Mouse (Mus musculus) limb, embryonic 14.5 days (tissue): Measurements from ENCODE around the gene Elp4. TPM values are rescaled to one million over a fixed set of nuclear protein-coding genes. Genes with fewer than 3 reads are reported as not detected.

ENCODE experiments used
- ATAC-seq: fragments of 200-750 bp; cut with Nextera tagmentation; 2 replicates; pipeline ENCODE4 v1.8.0; 2017; ENCODE audit warnings: low read depth, moderate number of reproducible peaks, moderate TSS enrichment; ENCODE audit not compliant: low FRiP score
- DNase-seq: peaks from one replicate; pipeline ENCODE4 v3.0.0-alpha.2; 2015; ENCODE audit warnings: low spot score
- H3K27ac ChIP-seq: fragments of 300-500 bp; sonication (generic); replicated peaks from 2 replicates; pipeline ENCODE4 v1.5.1; 2014; ENCODE audit warnings: low read depth, mild to moderate bottlenecking, low read length, moderate library complexity, mixed read lengths
- H3K27me3 ChIP-seq: fragments of 300-500 bp; sonication (generic); 2 replicates; pipeline ENCODE4 v1.6.1; 2014; ENCODE audit warnings: low read length, mixed read lengths; ENCODE audit not compliant: control insufficient read depth, insufficient read depth
- H3K36me3 ChIP-seq: fragments of 300-500 bp; sonication (generic); 2 replicates; pipeline ENCODE4 v1.6.1; 2014; ENCODE audit warnings: mild to moderate bottlenecking, low read length, moderate library complexity, mixed read lengths; ENCODE audit not compliant: control insufficient read depth, insufficient read depth
- H3K4me1 ChIP-seq: fragments of 300-500 bp; sonication (generic); 2 replicates; pipeline ENCODE4 v1.6.1; 2014; ENCODE audit warnings: antibody characterized with exemption, low read length, mixed read lengths; ENCODE audit not compliant: control insufficient read depth, insufficient read depth
- H3K4me2 ChIP-seq: fragments of 300-500 bp; sonication (generic); replicated peaks from 2 replicates; pipeline ENCODE4 v1.6.1; 2014; ENCODE audit warnings: low read depth, mild to moderate bottlenecking, low read length, moderate library complexity; ENCODE audit not compliant: severe bottlenecking
- H3K4me3 ChIP-seq: fragments of 300-500 bp; sonication (generic); replicated peaks from 2 replicates; pipeline ENCODE4 v1.5.1; 2014; ENCODE audit warnings: low read length
- H3K9ac ChIP-seq: fragments of 300-500 bp; sonication (generic); 2 replicates; pipeline ENCODE4 v1.6.1; 2014; ENCODE audit warnings: mild to moderate bottlenecking, low read depth, low read length, moderate library complexity; ENCODE audit not compliant: severe bottlenecking
- H3K9me3 ChIP-seq: fragments of 300-500 bp; sonication (generic); 2 replicates; pipeline ENCODE4 v1.6.1; 2016; ENCODE audit warnings: low read length; ENCODE audit not compliant: control insufficient read depth
- POLR2A ChIP-seq: fragments of 200-500 bp; IDR thresholded peaks from 2 replicates; pipeline ENCODE4 v1.8.0; 2012; ENCODE audit warnings: inconsistent platforms, mild to moderate bottlenecking, moderate library complexity, borderline replicate concordance; ENCODE audit not compliant: insufficient read depth, insufficient read length; ENCODE audit errors: extremely low read depth
- WGBS: fragments of 180-500 bp; shearing (Covaris S2); extraction: QIAGEN DNeasy Blood & Tissue Kit; methylation state at CpG from one replicate; pipeline ENCODE4 v1.1.7; 2014; 5-methylcytosine and 5-hydroxymethylcytosine counted together
- polyA plus RNA-seq, 2 experiments: library from polyadenylated mRNA; depleted of rRNA in 1 of 2; stranded (reverse) in 1 of 2; unstranded in 1 of 2; fragments of >200 nt; fragmentation: Nextera tagmentation in 1 of 2; extraction: Ambion mirVana in 1 of 2; gene quantifications; 2 replicates each; pipeline versions ENCODE4 v1.2.1 to v1.2.3; 2012 to 2014

The Elp4 gene
- polyA plus RNA-seq, 2 experiments: 12.5 to 31.2 TPM

GRCm38 (mm10) chr2:105817965-105818364, 86.4 kb downstream of the Elp4 start:
- no peak for TF ChIP-seq POLR2A
- Histone ChIP-seq H3K4me1 (no peaks in the 10 kb centered on the region), H3K27me3 (no peaks in the 10 kb centered on the region), H3K9me3 (no peaks in the 10 kb centered on the region), H3K9ac (no peak overlapping the region), H3K4me2 (no peak overlapping the region), H3K4me3 (no peak overlapping the region), H3K36me3 (no peaks in the 10 kb centered on the region), H3K27ac (no peak overlapping the region)
- DNase-seq (no peak), ATAC-seq (no peak)
- WGBS: 87% methylated on average over 1 of the region's 1 CpGs

DNA sequence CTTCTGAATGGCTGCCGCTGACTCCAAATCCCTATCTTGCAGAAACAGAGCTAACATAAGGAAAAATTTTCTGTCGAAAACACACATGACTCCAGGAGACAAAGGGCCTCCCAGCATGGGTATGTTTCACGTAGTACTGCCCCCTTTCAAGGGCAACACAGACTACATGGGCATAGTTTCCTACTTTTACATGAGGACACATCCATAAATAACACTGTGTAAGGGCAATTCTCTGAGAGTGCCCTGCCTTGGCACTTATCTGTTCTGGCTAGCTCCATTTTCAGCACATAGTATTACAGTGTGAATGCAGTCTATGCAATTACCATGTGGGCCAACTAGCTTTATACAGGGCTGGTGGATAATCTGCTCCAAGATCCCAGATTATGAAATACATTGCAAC, 89.2 kb downstream of the Elp4 start:
- 90% methylated on average over 3 of the region's 3 CpGs for WGBS
- DNase-seq: no peak
- no peaks in the 10 kb centered on the region for H3K27me3 ChIP-seq

DNA sequence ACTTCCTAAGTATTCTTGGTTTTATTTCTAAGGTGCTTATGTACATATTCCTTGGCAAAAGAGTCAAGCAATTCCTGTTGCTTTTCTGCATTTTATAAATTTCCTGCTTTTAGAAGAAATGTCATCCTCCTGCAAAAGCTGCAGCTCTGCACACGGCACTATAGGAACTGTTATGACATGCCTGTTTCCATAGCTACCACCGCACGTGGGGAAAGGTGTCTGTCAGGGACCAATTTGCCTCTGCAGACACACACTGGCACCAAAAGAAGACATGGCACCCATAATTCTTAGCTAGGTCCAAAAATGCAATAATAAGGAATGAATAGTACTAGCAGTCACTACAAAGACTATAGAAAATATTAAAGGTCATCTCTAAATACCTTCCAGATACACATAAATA, 91.3 kb downstream of the Elp4 start:
- no peaks in the 10 kb centered on the region for H3K4me1 ChIP-seq
- ATAC-seq (no peak), DNase-seq (no peak)
- TF ChIP-seq POLR2A: no peak
- WGBS: 62% methylated on average over 3 of the region's 3 CpGs
- no peaks in the 10 kb centered on the region for H3K9me3 ChIP-seq
- H3K36me3 ChIP-seq: no peaks in the 10 kb centered on the region
- no peak overlapping the region for H3K27ac ChIP-seq
- no peaks in the 10 kb centered on the region for H3K27me3 ChIP-seq
- no peak overlapping the region for H3K4me2 ChIP-seq
- H3K4me3 ChIP-seq: no peak overlapping the region
- H3K9ac ChIP-seq: no peak overlapping the region

More for the DNA sequence above, 89.2 kb downstream of the Elp4 start:
- no peaks in the 10 kb centered on the region for H3K4me1 ChIP-seq
- no peak overlapping the region for H3K9ac ChIP-seq
- no peak for TF ChIP-seq POLR2A
- ATAC-seq: no peak
- H3K4me3 ChIP-seq: no peak overlapping the region
- H3K4me2 ChIP-seq: no peak overlapping the region
- no peaks in the 10 kb centered on the region for H3K9me3 ChIP-seq
- H3K36me3 ChIP-seq: no peaks in the 10 kb centered on the region
- H3K27ac ChIP-seq: no peak overlapping the region

GRCm38 (mm10) chr2:105810286-105810685, 94.1 kb downstream of the Elp4 start:
- H3K4me1 ChIP-seq: no peaks in the 10 kb centered on the region
- no peaks in the 10 kb centered on the region for H3K9me3 ChIP-seq
- DNase-seq (no peak), ATAC-seq (no peak)
- no peak for TF ChIP-seq POLR2A
- H3K27me3 ChIP-seq: no peaks in the 10 kb centered on the region
- H3K4me3 ChIP-seq: no peak overlapping the region
- no peak overlapping the region for H3K27ac ChIP-seq
- H3K9ac ChIP-seq: no peak overlapping the region
- 80% methylated on average over 2 of the region's 2 CpGs for WGBS
- H3K4me2 ChIP-seq: no peak overlapping the region
- no peaks in the 10 kb centered on the region for H3K36me3 ChIP-seq

GRCm38 (mm10) chr2:105806571-105806970, 97.8 kb downstream of the Elp4 start:
- WGBS: 88% methylated on average over 2 of the region's 2 CpGs
- no peak overlapping the region for H3K4me2 ChIP-seq
- ATAC-seq: no peak

GRCm38 (mm10) chr2:105806047-105806446, 98.3 kb downstream of the Elp4 start:
- Histone ChIP-seq H3K4me3 (no peak overlapping the region), H3K4me2 (no peak overlapping the region), H3K9ac (no peak overlapping the region), H3K27ac (no peak overlapping the region), H3K9me3 (no peaks in the 10 kb centered on the region), H3K27me3 (no peaks in the 10 kb centered on the region), H3K36me3 (no peaks in the 10 kb centered on the region), H3K4me1 (no peaks in the 10 kb centered on the region)
- no peak for TF ChIP-seq POLR2A
- DNase-seq (no peak), ATAC-seq (no peak)
- WGBS: 86% methylated on average over 4 of the region's 4 CpGs

More at GRCm38 (mm10) chr2:105806571-105806970, 97.8 kb downstream of the Elp4 start:
- H3K9me3 ChIP-seq: no peaks in the 10 kb centered on the region
- H3K27me3 ChIP-seq: no peaks in the 10 kb centered on the region
- no peak overlapping the region for H3K9ac ChIP-seq
- TF ChIP-seq POLR2A: no peak
- H3K27ac ChIP-seq: no peak overlapping the region
- DNase-seq: no peak
- no peaks in the 10 kb centered on the region for H3K4me1 ChIP-seq
- H3K36me3 ChIP-seq: no peaks in the 10 kb centered on the region
- no peak overlapping the region for H3K4me3 ChIP-seq
